Mouse (Mus musculus) bone marrow macrophage, adult 2 months (primary cell): ENCODE measurements around the gene Rnf40. TPM values are rescaled to one million over a fixed set of nuclear protein-coding genes. Genes with fewer than 3 reads are reported as not detected.

ENCODE experiments used
- H3K27ac ChIP-seq: 2 replicates; pipeline ENCODE4 v1.5.1; 2012; ENCODE audit warnings: low read depth, low read length; ENCODE audit not compliant: insufficient read depth
- H3K4me1 ChIP-seq: 2 replicates; pipeline ENCODE4 v1.6.1; 2012; ENCODE audit warnings: low read length; ENCODE audit not compliant: control insufficient read depth, insufficient read depth
- H3K4me3 ChIP-seq: 2 replicates; pipeline ENCODE4 v1.5.1; 2012; ENCODE audit warnings: mild to moderate bottlenecking, low read length, moderate library complexity; ENCODE audit not compliant: insufficient read depth
- CTCF ChIP-seq: IDR thresholded peaks from 2 replicates; pipeline ENCODE4 v1.5.1; 2012; ENCODE audit warnings: low read depth, mild to moderate bottlenecking, low read length, moderate library complexity
- POLR2A ChIP-seq: IDR thresholded peaks from 2 replicates; pipeline ENCODE4 v1.6.1; 2012; ENCODE audit warnings: mild to moderate bottlenecking, low read depth, low read length, borderline replicate concordance
- polyA plus RNA-seq: library from polyadenylated mRNA; stranded (reverse); fragments of >200 nt; gene quantifications from 2 replicates; pipeline ENCODE4 v1.2.4, GENCODE M21; 2012; ENCODE audit not compliant: missing spikeins, insufficient read depth, insufficient read length

Rnf40 gene
- polyA plus RNA-seq, 1 experiment, result 42.3 TPM

DNA sequence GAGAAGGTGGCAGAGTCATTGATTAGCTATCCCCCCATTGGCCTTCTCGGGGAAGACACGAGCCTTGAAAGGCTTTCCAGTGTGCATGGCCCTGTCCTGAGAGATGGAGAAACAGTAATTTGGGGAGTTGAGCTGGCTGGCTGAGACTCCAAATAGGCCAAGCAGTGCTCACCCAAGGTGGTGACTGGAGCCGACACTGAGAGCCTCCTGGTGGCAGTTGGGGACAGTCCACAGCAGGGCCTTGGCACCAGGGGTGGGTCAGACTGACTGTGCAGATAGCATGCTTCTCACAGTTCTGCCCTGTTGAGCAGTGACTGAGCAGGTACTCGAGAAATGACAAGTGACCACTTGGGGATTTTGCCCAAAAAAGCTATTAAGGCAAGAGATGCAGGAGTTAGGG is 13.2 kb downstream of the Rnf40 start:
- no peak for TF ChIP-seq CTCF
- no peak for TF ChIP-seq POLR2A
- Histone ChIP-seq H3K4me3 (no peak overlapping the region), H3K4me1 (peaks cover 6% of the 10 kb centered on the region; the same call in 1 of the 2 replicates), H3K27ac (no peak overlapping the region)

DNA sequence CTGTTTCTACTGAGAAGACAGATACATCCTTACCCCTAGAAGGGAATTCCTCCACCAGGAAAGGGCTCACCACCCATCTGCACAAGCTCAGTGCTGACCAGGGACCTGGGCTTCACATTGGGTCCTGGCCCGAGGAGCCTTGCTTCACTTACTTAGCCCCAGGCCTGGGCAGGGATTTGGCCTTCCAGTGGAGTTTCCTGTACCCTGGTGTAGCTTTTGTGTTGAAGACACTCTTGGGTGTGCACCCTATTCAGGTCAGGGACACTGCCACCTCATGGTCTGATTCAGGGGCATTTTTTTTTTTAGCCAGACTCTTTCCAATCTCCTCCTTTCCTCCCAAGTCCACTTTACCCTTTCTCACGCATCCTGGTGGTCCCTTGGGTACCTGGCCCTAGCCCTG is 14.3 kb downstream of the Rnf40 start:
- Histone ChIP-seq H3K4me1 (peaks cover 6% of the 10 kb centered on the region; the same call in 1 of the 2 replicates), H3K27ac (no peak overlapping the region), H3K4me3 (no peak overlapping the region)
- TF ChIP-seq CTCF, result no peak
- TF ChIP-seq POLR2A, result no peak

GRCm38 (mm10) chr7:127604256-127604655 is 15.7 kb downstream of the Rnf40 start:
- Histone ChIP-seq H3K4me1 (peaks cover 6% of the 10 kb centered on the region; the same call in 1 of the 2 replicates), H3K4me3 (no peak overlapping the region), H3K27ac (no peak overlapping the region)
- TF ChIP-seq CTCF, result no peak
- no peak for TF ChIP-seq POLR2A

GRCm38 (mm10) chr7:127607150-127607549 is 18.6 kb downstream of the Rnf40 start:
- TF ChIP-seq CTCF, result no peak
- TF ChIP-seq POLR2A, result no peak
- Histone ChIP-seq H3K4me1 (peaks cover 6% of the 10 kb centered on the region; the same call in 1 of the 2 replicates), H3K27ac (no peak overlapping the region), H3K4me3 (no peak overlapping the region)

- Histone ChIP-seq H3K4me1 (peaks cover 2% of the 10 kb centered on the region; the same call in 1 of the 2 replicates), H3K4me3 (no peak overlapping the region), H3K27ac (no peak overlapping the region)
- TF ChIP-seq POLR2A, result no peak
- TF ChIP-seq CTCF, result no peak
Observed at GRCm38 (mm10) chr7:127611011-127611410, 22.4 kb downstream of the Rnf40 start.

- Histone ChIP-seq H3K4me1 (peaks cover 2% of the 10 kb centered on the region; the same call in 1 of the 2 replicates), H3K27ac (no peak overlapping the region), H3K4me3 (no peak overlapping the region)
- TF ChIP-seq CTCF (no peak), POLR2A (no peak)
Observed at GRCm38 (mm10) chr7:127611561-127611960, 23.0 kb downstream of the Rnf40 start.

GRCm38 (mm10) chr7:127613501-127613900 is 24.9 kb downstream of the Rnf40 start:
- H3K27ac ChIP-seq, result no peak overlapping the region
- H3K4me1 ChIP-seq, result peaks cover 2% of the 10 kb centered on the region; the same call in 1 of the 2 replicates
- no peak overlapping the region for H3K4me3 ChIP-seq
- TF ChIP-seq POLR2A (no peak), CTCF (no peak)

- no peak overlapping the region for H3K27ac ChIP-seq
Observed at GRCm38 (mm10) chr7:127614091-127614490, 25.5 kb downstream of the Rnf40 start.

GRCm38 (mm10) chr7:127614511-127614890 is 25.9 kb downstream of the Rnf40 start:
- H3K27ac ChIP-seq, result no peak overlapping the region
- peaks cover 2% of the 10 kb centered on the region; the same call in 1 of the 2 replicates for H3K4me1 ChIP-seq
- TF ChIP-seq CTCF (no peak), POLR2A (no peak)
- H3K4me3 ChIP-seq, result peak overlapping the region; percentile 61

More at GRCm38 (mm10) chr7:127614091-127614490, 25.5 kb downstream of the Rnf40 start:
- Histone ChIP-seq H3K4me3 (peak overlapping the region; percentile 61), H3K4me1 (peaks cover 2% of the 10 kb centered on the region; the same call in 1 of the 2 replicates)
- TF ChIP-seq CTCF (no peak), POLR2A (no peak)

- peaks cover 2% of the 10 kb centered on the region; the same call in 1 of the 2 replicates for H3K4me1 ChIP-seq
- peak within 1 kb of the TSS; percentile 61 for H3K4me3 ChIP-seq
- TF ChIP-seq CTCF (no peak), POLR2A (no peak)
- H3K27ac ChIP-seq, result no peak within 1 kb of the TSS
Observed at GRCm38 (mm10) chr7:127614891-127615843, 26.6 kb downstream of the Rnf40 start, which contains the start of gene Zfp629. Gene Zfp629, minus strand, starts transcription at chr7:127615797.
